ENCODE assay signal across 20 mouse cellular contexts in the genomic region with DNA sequence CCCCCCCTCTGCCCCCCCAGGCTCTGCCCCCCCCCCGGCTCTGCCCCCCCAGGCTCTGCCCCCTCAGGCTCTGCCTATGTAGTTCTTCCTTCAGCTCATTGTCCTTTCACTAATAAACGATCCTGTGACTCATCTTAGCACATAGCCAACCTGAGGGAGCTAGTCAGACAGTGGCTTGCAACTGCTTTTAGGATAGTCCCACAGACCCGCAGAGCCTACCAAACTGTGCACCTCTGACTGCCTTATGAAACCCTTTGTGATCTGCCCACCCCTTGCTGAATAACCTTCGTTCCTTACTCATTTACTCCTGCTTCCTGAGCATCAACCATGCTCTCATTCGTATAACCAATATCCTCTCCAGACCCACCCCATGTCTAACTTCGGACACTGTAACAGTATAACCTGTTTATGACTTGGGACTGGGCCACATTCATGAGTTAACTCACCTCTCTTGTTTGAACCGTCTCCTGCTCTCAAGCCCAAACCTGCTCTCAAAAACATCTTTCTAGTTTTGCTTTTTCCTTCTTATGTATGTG. TPM values are rescaled to one million over a fixed set of nuclear protein-coding genes. Genes with fewer than 3 reads are reported as not detected.
DNase-seq lines count a peak whose midpoint lies in the region; ATAC-seq lines count a peak whose summit lies in the region.
"Had no signal": no experiment of that assay in that cellular context is flagged by ENCODE, and none has a peak within 500 bp of the region (broad histone marks: within the 10 kb centered on the region; RNA-seq: fewer than 3 reads in every experiment).

No protein-coding gene starts in this region.

- H3K9me3 ChIP-seq in neural tube, embryonic 14.5 days (ENCODE audit: control insufficient read depth, low read length), result no peaks in the 10 kb centered on the region
- no peaks in the 10 kb centered on the region for H3K9me3 ChIP-seq in liver, embryonic 15.5 days (replicated peaks)
- H3K9me3 ChIP-seq: embryonic facial prominence, embryonic 12.5 days; forebrain, embryonic 15.5 days; heart, embryonic 13.5 days; hindbrain, embryonic 13.5 days; neural tube, embryonic 15.5 days had no signal

- H3K4me2 ChIP-seq in neural tube, embryonic 14.5 days (ENCODE audit: low read depth, low read length), result no peak overlapping the region
- no peak overlapping the region for H3K4me2 ChIP-seq in liver, embryonic 15.5 days
- H3K4me2 ChIP-seq: embryonic facial prominence, embryonic 12.5 days; forebrain, embryonic 15.5 days; heart, embryonic 13.5 days; hindbrain, embryonic 13.5 days; neural tube, embryonic 15.5 days had no signal

- no peak overlapping the region for H3K9ac ChIP-seq in neural tube, embryonic 14.5 days (replicated peaks; ENCODE audit: low read depth, low read length)
- H3K9ac ChIP-seq in liver, embryonic 15.5 days, result no peak overlapping the region
- H3K9ac ChIP-seq: embryonic facial prominence, embryonic 12.5 days; forebrain, embryonic 15.5 days; heart, embryonic 13.5 days; hindbrain, embryonic 13.5 days; neural tube, embryonic 15.5 days had no signal

- H3K36me3 ChIP-seq in neural tube, embryonic 14.5 days (ENCODE audit: control insufficient read depth, insufficient read depth, low read length), result peaks cover 36% of the 10 kb centered on the region
- peaks cover 52% of the 10 kb centered on the region for H3K36me3 ChIP-seq in liver, embryonic 15.5 days (replicated peaks)

- DNase-seq in neural tube, embryonic 10.5 days (ENCODE audit: extremely low spot score, low spot score), result no peak
- DNase-seq in Muller cell, postnatal 12 days (ENCODE audit: inconsistent ontology term), result peak; percentile 43
- DNase-seq in kidney, adult 18-20 months, result no peak
- DNase-seq in thymus, postnatal 25 days, result no peak
- DNase-seq: adrenal gland, postnatal 10 days; cerebellum, adult 9-11 months; kidney, postnatal 4 days; layer of hippocampus, adult 9-11 months; lung, adult 18-20 months had no signal

- H3K4me3 ChIP-seq in neural tube, embryonic 14.5 days (ENCODE audit: low read depth, low read length), result no peak overlapping the region
- H3K4me3 ChIP-seq in liver, embryonic 15.5 days (replicated peaks), result no peak overlapping the region
- H3K4me3 ChIP-seq: embryonic facial prominence, embryonic 12.5 days; forebrain, embryonic 15.5 days; heart, embryonic 13.5 days; hindbrain, embryonic 13.5 days; neural tube, embryonic 15.5 days had no signal

- ATAC-seq in neural tube, embryonic 14.5 days (ENCODE audit: low read depth), result 0 out of 2 replicates have a peak, but pooled peaks have one; percentile 25
- ATAC-seq in liver, embryonic 15.5 days (ENCODE audit: insufficient read depth), result no peak
- ATAC-seq in cerebellum, adult (ENCODE audit: insufficient number of reproducible peaks, low FRiP score, low TSS enrichment), result no peak
- ATAC-seq: forebrain, embryonic 15.5 days; inflammation-experienced regulatory T-cells, adult 6 months had no signal

- no peaks in the 10 kb centered on the region for H3K27me3 ChIP-seq in neural tube, embryonic 14.5 days (ENCODE audit: control insufficient read depth, insufficient read depth, low read length)
- H3K27me3 ChIP-seq in liver, embryonic 15.5 days, result no peaks in the 10 kb centered on the region
- H3K27me3 ChIP-seq: embryonic facial prominence, embryonic 12.5 days; forebrain, embryonic 15.5 days; heart, embryonic 13.5 days; hindbrain, embryonic 13.5 days; neural tube, embryonic 15.5 days had no signal

- peaks cover 4% of the 10 kb centered on the region; the same call in 1 of the 2 replicates for H3K4me1 ChIP-seq in neural tube, embryonic 14.5 days (ENCODE audit: control insufficient read depth, insufficient read depth, low read length)
- peaks cover 51% of the 10 kb centered on the region for H3K4me1 ChIP-seq in liver, embryonic 15.5 days (replicated peaks)

- WGBS in neural tube, embryonic 14.5 days, result 84% methylated on average over 7 of the region's 7 CpGs
- WGBS in liver, embryonic 15.5 days (ENCODE audit: insufficient replicate concordance), result 76% methylated on average over 7 of the region's 7 CpGs

- no peak overlapping the region for H3K27ac ChIP-seq in neural tube, embryonic 14.5 days (ENCODE audit: low read depth, low read length)
- peak overlapping the region; percentile 39; the same call in 1 of the 2 replicates for H3K27ac ChIP-seq in liver, embryonic 15.5 days (replicated peaks)
- H3K27ac ChIP-seq: embryonic facial prominence, embryonic 12.5 days; forebrain, embryonic 15.5 days; heart, embryonic 13.5 days; neural tube, embryonic 15.5 days had no signal

RNA-seq across cellular contexts. Expression of a gene that starts 17.0 kb away (rescaled TPM):
- 145 and 163 TPM in 2 replicates for polyA plus RNA-seq in neural tube, embryonic 14.5 days (2014; fragmentation: Nextera tagmentation; extraction: Ambion mirVana)
- 124 and 132 TPM in 2 replicates for polyA plus RNA-seq in liver, embryonic 15.5 days (2015; fragmentation: Nextera tagmentation; extraction: Ambion mirVana)

RNA-seq across cellular contexts. Expression of a gene that starts 29.4 kb away (rescaled TPM):
- polyA plus RNA-seq in neural tube, embryonic 14.5 days (2014; fragmentation: Nextera tagmentation; extraction: Ambion mirVana), result 88.5 and 91.5 TPM in 2 replicates
- 48.8 and 53.0 TPM in 2 replicates for polyA plus RNA-seq in liver, embryonic 15.5 days (2015; fragmentation: Nextera tagmentation; extraction: Ambion mirVana)

RNA-seq across cellular contexts. Expression of a gene that starts 34.3 kb away (rescaled TPM):
- polyA plus RNA-seq in neural tube, embryonic 14.5 days (2014; fragmentation: Nextera tagmentation; extraction: Ambion mirVana), result 1.8 and 2.6 TPM in 2 replicates
- polyA plus RNA-seq in liver, embryonic 15.5 days (2015; fragmentation: Nextera tagmentation; extraction: Ambion mirVana), result 0.43 and 0.62 TPM in 2 replicates
- polyA plus RNA-seq: cortical plate, adult 2 months had no signal

RNA-seq across cellular contexts. Expression of a gene that starts 35.0 kb away (rescaled TPM):
- 115 and 120 TPM in 2 replicates for polyA plus RNA-seq in neural tube, embryonic 14.5 days (2014; fragmentation: Nextera tagmentation; extraction: Ambion mirVana)
- polyA plus RNA-seq in liver, embryonic 15.5 days (2015; fragmentation: Nextera tagmentation; extraction: Ambion mirVana), result 53.5 and 53.8 TPM in 2 replicates

RNA-seq across cellular contexts. Expression of a gene that starts 42.6 kb away (rescaled TPM):
- 0.19 and 0.26 TPM in 2 replicates for polyA plus RNA-seq in neural tube, embryonic 14.5 days (2014; fragmentation: Nextera tagmentation; extraction: Ambion mirVana)
- 0.02 TPM in 1 of 2 replicates, not detected in the other for polyA plus RNA-seq in liver, embryonic 15.5 days (2015; fragmentation: Nextera tagmentation; extraction: Ambion mirVana)
- polyA plus RNA-seq: heart, embryonic 13.5 days; inflammation-experienced regulatory T-cells, adult 6 months; kidney, embryonic 14.5 days had no signal
